Mouse (Mus musculus): Measurements from ENCODE around the gene Rnf126. TPM values are rescaled to one million over a fixed set of nuclear protein-coding genes. Genes with fewer than 3 reads are reported as not detected.

Gene Rnf126
- total RNA-seq (2021): 10 to 100 TPM; 81.4 to 82.9 TPM

DNA sequence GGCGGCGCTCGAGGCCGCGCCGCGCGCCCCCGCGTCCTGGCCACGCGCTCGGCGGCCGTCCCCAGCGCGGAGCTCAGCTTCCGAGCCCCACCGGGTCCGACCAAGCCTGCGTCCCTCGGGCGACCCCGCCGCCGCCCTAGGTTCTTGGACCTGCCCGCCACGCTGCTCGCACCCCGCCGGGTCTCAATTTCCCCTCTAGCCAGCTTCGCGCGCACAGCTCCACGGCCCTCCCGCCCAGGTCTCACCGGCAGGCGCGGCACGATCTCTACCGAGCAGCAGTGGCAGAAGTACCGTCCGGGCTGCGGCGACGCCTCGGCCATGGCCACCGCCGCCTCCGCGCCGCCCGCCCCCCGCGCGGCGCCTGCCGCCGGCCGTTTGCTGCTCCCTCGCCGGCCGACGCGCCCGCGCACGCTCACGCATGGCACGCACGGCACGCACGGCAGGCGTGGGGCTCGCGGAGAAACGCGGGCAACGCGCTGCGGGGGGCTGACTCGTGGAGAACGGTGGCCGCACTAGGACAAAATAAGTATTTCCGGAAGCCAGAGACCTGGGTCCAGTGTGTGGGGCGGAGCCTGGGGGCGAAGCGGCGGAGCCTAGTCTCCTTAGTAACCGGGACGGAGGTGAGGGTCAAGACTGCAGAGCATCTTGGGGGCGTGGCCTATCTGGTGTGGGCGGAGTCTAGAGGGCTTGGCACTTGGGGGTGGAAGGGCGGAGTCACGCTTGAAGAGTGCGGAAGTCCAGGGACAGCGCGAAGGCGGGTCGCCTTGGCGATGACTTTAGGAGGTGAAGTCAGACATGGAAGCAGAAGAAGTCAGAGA, at the start of gene Rnf126:
TSS of gene Rnf126 (minus strand) at position 445 of the 818 bp plus-strand sequence.
- DNase-seq: peak; percentile 99

DNA sequence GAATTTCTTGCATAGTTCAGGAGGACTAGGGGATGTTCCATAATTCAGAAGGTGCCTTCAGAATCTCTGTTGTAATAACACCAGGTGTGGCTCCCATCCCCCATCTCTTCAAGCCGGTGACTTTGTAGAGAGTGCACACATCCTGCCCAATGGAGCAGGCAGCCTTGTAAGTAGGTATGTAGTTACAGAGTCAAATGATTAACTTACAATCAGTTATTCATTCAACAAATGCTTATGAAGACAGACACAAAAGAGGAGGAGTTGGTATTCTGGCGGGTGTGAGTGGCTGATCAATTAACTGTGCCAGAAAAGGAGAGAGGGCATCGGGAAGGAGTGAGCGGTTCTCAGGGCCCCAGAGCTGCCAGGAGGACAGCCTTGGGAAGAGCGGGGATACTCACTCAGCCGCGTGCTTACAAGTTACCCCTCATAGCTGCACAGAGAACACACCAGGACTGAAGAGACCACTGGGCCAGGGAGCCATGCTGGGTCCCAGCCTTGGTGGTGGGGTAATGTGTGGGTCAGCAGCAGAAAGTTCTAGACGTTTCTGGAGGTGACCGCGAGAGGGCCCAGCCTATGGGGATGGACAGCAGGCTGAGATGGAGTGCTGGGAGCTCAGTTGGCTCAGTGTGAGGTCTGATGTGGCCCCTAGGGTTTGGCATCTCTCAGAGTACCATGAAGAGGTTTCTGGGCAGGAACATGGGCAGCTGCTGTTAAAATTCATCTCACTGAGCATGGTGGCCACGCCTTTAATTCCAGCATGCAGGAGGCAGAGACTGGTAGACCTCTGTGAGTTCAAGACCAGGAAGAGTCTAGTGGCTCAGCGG, 49.1 kb upstream of the Rnf126 start:
- no peak for DNase-seq

DNA sequence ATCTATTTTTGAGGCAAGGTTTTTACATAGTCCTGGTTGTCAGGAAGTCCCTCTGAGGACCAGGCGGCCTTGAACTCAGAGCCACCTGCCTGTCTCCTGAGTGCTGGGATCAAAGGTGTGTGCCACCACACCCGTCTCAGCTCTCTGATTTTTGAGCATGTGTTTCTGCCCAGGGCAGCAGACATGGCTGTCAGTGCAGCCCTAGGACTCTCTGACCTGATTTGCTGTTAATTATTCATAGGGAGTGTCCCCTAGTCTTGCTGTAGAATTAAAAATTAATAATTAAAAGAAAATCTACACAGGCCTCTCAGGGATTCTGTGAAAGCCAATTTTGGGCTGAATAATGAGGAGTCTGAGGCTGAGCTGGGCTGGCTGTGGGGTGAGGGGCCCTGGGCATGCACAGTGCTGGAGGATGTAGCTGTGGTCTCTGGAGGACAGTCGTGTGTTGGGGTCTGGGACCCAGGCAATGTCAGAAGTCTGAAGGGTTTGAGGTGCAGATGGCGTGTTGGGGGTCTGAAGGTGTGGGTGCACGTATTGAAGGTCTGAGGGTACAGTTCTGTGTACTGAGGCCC, 47.6 kb upstream of the Rnf126 start:
- DNase-seq: no peak

DNA sequence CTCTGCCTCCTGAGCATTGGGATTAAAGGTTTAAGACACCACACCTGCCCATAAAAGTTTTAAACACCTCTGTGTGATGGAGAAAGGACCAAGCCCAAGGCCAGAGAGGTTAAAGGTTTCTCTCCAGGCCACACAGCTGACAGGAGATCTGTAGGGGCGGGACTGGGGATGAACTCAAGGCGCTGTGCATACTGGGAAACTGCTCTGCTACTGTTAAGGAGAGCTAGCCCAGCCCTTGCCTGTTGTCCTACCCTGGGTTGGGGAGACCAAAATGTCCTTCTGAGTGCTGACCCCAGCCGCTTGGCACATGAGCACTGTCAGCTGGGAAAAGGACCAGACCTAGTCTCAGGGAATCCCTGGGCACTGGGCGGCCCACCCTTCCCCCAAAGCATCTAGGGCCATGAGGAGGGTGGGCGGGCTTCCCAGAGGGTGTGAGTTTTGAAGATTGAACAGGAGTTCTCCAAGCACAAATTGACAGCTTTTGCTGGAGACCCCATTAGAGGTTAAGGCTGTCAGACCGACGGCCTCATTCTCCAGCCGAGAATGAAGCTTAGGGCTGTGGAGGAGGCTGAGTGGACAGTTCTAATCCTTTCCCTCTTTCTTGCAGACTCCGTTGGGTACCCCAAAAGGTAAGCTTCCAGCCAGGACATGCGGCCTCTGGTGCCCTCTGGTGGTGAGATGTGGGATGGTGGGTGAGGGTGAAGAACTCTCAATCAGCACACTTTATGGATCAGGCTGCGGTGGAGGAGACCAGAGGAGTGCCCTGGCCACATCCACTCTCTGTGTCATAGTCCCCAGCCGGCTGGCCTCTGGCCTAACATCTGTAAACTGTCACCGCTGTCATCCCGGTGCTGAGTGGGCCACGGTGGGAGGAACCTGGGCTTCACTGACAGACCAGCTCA, 45.2 kb upstream of the Rnf126 start:
- DNase-seq: peak; percentile 83 to 89

DNA sequence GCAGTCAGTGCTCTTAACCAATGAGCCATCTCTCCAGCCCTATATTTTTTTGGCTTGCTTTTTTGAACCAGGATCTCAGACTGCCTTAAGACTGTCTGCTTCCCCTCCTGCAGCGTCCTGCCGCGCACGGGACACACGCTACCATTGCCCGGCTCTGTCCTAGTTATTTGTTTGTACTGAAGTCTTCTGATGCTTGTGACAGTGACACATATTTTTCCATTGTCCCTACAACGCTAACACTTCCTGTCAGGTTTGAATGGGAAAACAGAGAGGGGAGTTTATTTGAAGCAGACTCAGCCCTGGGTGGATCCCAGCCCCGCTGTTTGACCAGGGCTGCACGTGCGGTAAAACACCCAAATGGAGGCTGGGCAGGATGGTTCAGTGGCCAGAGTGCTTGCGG, 42.0 kb upstream of the Rnf126 start:
- no peak for DNase-seq

DNA sequence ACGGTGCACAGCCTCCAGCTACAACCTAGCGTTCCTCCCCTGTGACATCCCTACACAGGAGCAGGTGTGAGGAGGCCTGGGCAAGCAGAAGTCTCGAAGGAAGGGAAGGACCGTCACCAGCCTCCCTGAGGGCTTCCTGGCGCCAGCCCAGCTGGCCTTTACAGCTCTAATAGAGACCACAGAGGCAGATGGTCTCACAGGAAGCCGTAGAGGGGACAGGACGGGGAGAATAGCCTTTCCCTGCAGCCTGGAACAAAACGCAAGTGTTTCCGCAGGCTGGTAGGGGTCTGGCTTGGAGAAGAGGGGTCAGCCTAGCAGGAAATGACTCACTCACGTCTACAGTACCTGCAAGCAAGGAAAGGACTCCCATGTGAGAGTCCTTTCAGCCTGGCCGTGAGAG, 41.1 kb upstream of the Rnf126 start:
- no peak for DNase-seq

DNA sequence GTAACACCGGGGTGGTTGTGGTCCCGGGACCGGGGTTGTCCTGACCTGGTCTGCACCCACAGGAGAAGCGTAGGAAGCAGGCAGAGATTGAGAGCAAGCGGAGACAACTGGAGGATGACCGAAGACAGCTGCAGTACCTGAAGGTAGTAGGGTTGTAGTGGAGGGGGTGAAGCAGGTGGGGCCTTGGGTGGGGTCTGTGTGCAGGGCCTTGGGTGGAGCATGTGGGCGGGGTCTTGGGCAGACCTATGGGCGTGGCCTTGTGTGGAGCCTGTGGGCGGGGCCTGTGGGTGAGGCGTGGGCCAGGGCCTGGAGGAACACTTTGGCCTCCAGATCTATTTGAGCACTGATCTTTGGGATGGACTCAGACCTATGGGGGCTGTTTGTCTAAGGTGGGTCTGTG, 40.2 kb upstream of the Rnf126 start:
- DNase-seq: no peak

DNA sequence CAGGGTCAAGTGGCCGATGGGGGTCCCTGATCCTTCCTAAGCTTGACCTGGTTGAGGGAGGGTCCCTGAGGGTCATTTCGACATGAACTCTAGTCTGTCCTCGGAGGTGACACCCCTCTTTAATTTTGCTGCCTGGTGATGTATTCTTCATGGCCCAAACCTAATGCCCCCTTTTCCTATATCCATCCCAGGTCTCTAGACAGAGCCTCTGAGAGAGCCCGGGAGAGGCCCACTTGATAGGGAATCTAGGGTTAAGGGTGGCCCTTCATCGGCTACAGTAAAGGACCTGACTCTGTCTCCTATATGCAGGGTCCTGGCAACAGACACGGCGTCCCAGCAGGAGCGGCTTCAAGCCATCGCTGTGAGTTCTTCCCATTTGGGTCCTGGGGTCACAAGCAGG, 39.6 kb upstream of the Rnf126 start:
- no peak for DNase-seq

DNA sequence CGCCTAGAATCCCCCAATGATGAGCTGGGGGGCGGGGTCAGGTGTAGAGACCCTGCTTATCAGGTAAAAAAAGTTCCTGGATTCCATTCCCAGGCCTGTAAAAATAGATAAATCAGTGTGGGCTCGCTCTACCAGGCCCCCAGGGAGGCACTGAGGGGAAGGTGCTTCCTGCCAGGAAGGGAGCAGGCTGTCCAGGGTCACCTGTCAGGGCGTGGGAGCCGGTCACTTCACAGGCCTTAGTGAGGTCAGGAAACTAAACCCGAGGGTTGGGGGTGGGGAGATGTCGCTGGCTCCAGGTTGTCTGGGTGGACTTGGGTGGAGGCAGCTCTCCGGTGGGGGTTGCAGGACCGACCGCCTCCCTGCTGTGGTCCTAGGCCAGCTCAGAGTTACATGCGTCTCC, 38.9 kb upstream of the Rnf126 start:
- no peak for DNase-seq

DNA sequence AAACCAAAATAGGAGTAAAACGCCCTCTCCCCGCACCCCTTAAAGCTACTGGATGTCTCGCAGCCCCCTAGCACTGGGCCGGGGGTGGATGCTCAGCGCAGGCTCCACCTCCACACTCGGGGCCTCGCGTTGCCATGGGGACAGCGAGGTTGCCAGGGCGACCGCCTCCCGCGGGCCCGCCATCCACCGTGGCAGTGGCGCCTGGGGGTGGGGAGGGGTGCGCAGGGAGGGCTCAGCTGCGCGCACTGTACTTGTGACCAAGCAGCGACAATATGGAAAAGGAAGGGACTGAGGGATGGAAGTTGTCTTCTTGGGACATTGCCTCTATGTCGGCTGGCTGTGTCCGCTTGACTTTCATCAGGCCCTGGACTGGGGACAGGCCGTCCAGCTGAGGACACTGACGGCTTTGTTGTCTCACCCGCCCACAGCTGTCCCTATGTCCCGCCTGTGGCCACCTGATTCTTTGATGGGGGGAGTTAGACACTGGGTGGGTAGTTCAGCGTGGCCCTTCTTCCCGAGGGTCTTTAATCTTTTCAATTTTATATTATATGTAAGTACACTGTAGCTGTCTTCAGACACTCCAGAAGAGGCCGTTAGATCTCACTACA, 37.1 kb upstream of the Rnf126 start:
- DNase-seq: peak; percentile 93

DNA sequence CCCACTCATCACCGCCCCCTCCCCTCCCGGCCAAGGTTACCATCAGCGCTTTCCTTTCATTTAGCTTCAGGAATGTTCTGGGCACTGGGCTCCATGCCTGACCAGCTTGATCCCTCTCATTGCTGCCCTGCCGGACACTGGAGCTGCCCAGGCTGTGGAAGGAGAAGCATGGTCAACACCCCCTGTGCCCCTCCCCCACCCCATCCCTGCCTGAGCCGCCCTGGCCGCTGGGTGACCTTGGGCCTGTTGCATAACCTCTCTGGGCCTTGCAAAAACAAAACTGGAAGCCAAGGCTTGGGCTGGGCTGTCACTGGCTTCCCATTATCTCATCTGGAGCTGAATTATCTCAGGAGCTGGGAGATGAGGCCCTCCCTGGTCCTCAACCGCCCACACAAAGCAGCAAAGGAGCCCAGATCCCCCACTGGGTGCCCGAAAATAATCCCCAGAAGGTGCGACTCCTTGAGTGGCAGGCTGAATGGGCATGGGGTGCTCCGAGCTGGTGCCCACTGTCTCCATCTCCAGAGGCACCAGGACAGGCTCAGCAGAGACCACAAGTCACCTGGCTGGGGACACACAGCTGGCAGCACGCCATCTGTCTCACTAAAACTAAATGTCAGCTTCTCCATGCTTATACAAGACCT, 35.7 kb upstream of the Rnf126 start:
- no peak for DNase-seq

DNA sequence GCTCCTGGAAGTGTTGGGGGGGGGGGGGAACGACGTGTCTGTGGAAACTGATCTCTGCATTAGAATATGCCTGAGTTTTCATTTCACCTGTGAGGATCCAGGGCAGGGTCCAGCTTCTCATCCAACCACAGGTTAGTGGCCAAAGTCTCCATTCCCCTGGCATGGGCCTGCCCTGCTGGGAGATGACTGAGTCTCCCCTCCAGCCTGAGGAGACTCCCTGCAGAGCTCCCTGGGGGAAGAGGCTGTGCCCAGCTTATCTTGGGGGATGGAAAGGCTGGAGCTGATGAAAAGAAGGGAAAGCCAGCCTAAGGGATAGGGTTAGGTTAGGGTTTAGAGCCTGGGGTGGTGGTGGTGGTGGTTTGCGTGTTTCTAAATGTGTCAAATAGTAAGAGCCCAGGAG, 35.1 kb upstream of the Rnf126 start:
- no peak for DNase-seq

DNA sequence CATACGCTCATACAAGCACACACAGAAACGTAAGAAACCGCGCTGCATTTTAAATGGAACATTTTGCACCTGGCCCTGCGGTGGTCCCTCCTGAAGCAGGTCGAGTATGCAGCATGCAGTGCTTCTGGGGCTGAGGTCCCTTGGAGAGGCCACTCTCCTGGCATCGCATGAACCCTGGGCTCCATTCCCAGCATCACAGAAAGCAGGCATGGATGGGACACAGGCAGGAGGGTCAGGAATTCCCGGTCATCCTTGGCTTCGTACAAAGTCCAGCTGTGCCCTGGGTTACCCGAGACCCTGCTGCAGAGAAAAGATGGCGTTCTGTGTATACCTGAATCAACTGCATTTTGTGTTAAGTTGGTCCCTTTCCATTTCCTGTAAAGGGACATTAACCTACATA, 33.8 kb upstream of the Rnf126 start:
- DNase-seq: no peak

DNA sequence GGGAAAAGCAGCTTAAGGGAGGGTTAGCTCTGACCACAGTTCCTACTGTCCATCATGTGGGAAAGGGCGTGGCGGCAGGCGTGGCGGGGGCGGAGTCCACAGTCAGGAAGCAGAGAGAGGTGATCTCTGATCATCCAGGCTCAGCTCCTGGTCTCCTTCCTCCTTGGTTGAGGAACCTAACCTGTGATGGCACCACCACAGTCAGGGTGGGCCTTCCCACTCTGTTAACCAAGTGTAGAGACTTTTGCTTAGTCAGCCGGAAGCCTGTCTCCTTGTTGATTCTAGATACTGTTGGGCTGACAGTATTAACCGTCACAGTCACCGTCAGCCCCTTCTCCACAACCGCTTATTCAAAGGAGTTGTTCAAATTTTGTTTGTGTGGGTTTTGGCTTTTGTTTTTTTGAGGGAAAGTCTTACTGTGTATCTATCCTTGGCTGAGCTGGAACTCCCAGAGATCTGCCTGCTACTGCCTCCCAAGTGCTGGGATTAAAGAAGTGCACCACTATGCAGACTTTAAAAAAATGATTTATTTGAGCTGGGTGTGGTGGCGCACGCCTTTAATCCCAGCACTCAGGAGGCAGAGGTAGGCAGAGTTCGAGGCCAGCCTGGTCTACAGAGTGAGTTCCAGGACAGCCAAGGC, 31.7 kb upstream of the Rnf126 start:
- no peak for DNase-seq

DNA sequence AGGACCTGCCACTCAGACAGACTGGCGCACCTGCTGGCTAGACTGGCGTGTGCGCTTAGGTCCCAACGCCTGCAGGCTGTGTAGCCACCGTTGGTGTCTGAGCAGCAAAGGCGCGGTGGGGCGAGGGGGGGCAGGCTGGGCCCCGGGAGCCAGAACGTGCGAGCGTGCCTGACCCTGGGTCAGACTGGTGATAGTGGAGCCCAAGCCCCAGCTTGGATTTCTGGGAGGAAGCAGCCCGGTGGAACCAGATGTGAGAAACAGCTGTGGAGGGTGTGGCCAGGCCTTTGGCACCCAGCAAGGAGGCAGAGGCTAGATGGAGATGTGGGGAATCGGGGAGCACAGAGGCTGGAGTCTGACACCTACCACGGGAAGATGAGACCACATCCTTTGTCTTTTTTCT, 30.6 kb upstream of the Rnf126 start:
- no peak for DNase-seq

DNA sequence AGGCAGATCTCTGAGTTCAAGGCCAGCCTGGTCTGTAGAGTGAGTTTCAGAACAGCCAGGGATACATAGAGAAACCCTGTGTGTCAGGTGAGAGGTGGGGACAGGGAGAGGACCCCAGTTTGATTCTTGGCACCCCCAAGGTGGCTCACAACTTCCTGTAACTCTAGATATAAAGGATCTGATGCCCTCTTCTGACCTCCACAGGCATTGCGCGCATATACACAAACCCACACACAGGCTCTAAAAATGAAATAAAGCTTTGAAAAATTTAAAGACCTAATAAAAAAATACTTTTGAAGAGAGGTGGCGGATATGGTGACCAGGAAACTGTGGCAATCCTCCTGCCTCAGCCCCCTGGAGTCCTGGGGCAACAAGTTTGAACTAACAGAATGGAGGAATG, 29.2 kb upstream of the Rnf126 start:
- DNase-seq: no peak

DNA sequence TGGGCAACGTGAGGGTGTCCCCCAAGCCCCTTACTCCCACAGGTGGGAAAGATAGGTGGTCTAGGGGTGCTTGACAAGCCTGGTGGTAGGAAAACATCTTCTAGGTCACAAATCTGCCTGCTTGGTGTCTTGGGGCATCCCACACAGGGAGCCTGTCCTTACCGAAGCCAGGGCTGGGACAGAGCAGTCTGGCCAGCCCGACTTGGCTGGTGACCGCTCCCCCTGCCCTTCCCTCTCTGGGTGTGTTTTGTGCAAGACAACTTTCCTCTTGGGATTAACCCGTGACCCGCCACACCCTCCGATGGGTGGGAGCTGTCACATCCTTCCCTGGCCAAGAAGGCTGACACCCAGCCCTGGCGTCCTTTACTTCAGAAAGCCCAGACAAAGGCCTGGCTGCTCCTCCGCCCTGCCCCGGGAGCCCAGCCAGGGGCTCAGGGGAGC, 27.8 kb upstream of the Rnf126 start:
- peak in 1 of 2 experiments; percentile 46 for DNase-seq

DNA sequence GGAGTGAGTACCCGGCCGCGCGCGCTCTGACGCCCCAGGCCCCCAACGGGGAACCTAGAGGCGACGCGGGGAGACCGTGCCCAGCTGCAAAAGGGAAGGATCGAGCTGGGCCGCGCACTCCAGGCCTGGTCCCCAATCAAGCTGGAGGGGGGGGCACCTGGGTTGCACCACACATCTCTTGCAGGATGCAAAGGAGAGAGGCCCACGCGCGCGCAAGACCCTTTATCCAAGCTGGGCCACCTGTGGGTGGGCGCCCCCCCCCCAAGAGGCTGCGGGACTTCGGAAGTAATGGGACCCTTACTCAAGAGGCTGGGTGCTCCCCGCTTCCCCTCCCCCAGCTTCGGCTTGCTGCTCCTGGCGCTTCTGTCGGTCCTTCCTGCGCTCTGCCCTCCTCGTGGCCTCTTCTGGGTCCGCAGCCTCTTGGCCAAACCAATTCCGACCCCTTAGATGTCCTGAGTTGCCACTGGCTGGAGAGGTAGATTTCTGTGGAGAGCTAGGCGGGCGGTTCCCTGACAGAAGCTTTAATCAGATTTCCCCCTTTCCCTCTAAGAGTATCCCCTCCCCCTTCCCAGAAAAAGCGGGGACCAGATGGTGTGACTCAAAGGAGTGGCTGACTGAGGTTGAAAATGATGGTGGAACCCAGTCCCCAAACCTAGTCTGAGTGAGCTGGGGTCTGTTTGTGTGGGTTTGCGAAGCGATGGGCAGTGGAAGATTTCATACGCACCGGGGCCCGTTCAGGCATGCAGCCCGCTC, 27.2 kb upstream of the Rnf126 start:
- DNase-seq: peak; percentile 57 to 76

DNA sequence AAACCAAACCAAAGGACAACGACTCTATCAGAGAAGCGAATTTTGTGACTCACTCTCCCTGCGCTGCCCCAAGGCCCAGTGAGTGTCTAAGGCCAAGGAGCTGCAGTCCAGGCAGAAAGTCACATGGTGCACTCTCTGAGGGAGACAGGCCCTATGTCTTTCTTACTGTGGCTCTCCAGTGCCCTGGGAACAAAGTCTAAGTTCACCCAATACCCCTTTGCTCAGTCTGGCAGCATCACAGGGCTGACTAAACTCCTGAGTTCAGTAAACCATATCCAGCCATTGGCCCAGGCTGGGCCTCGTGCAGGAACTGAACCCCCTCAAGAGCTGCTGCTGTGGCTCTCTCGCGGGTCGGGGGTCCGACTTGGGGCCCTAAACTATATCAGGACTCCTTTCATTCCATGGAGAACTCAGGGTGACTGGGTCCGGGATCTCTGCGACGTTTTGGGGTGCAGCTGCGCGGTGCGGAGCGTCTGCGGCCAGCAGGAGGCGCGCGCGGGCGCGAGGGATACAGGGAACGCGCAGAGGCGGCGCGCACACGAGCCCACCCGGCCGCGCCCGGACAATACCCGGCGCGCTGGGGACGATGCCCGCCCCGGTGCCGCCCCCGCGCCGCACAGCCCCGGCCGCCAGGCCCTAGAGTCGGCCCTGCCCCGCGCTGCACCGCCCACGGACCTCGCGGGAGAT, 26.4 kb upstream of the Rnf126 start, which contains the start of gene Palm:
TSS of gene Palm (plus strand) at position 522 of the 687 bp plus-strand sequence.
- peak; percentile 78 to 84 for DNase-seq

Measured in layer of hippocampus, postnatal 36 days (tissue).